Mouse (Mus musculus): ENCODE data around the gene Arf1.

The Arf1 gene

DNA sequence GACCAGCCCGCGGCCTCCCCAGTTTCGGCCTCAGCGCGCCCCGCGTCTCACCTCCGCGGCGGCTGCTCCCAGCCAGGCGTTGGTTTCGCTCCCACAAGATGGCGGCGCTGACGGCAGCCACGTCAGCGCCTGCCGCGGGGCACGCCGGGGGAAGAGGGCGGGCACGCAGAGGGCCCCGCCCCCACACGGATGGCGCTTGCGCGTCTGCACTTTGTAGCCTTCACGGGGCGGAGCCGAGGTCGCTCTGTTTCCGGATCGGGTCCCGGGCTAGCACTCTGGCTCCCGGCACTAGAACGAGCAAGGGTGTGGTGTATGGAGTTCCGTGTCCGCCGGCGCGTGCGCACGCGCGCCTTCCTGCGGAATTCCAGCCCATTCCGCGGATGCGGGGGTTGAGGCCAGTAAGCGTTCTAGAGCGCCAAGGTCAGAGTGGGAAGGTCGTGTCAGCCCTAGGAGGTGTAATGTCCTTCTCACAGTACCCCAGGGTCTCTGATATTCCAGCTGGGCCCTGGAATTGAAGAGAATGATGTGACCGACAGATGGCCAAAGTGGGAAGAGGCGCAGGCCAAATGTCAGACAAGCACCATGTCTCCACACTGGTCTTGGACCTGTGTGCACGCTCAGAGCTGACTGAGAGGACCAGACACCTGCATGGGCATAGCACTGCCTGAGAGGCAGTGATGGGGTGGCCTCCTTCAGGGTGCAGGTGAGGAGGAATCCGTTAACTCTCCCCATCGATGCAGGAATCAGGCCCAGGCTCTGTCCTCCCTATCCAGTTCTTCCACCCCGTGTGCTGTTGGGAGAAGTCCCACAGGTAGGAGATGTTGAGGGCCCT, at the start of gene Arf1:
Gene Arf1, minus strand, starts transcription at position 149 of the 832 bp plus-strand sequence.
- peak; percentile 81 for DNase-seq (ENCODE audit: low spot score)

DNA sequence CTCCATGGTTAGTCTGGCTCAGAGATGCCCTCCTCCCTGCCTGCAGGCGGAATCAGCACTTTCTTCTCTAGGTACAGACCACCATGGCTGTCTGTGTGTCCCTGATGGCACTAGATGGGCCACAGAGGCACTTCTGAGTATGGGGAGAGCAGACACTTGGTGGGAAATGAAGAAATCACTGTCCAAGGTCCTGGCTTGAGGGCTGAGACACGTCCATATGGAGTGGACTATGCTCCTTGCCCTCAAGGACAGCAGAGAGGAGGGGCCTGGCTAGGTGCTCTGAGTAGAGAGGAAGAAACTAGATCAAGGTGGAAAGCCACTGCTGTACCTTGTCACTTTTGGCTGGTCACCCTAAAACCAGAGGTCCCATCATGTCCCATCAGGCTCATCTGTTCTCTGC, 48.8 kb upstream of the Arf1 start:
- DNase-seq (ENCODE audit: low spot score) = no peak

DNA sequence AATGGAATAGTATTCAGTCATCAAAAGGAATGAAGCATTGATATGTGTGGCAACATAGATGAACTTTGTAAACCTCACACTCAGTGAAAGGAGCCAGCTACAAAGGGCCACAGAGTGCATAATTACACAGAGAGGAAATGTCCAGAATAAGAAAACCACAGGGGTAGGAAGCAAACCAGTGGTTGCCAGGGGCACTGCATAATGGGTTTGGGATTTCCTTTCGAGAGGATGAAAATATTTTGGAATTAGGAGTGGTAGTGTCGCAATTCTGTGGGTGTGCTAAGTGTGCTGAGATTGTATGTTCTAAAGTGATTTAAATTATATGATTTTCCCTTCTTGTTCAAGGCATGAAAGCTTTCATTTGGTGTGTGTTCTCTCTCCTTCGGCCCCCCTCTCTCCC, 46.1 kb upstream of the Arf1 start:
- no peak for DNase-seq (ENCODE audit: low spot score)

GRCm38 (mm10) chr11:59266727-59267126, 38.7 kb upstream of the Arf1 start:
- no peak for DNase-seq (ENCODE audit: low spot score)

GRCm38 (mm10) chr11:59265154-59265813, 37.2 kb upstream of the Arf1 start:
- DNase-seq (ENCODE audit: low spot score) = no peak

DNA sequence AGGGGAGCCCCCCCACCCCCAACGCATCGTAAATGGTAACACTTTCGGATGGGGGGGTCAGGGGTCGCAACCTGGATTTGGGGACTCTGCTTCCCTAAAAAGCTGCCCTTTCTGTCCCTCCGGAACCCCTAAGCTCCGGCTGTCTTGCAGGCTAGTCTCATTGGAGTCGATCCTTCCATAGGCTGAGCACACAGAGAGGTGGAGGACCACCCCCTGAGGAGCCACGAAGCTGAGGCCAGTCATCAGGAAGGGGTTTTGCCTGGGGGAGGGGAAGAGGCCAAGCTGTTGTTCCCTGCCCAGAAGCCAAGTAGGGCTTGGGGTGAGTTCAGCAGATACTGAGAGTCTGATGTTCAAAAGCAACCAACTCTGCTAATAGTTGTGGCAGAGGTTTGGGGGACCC, 36.5 kb upstream of the Arf1 start:
- no peak for DNase-seq (ENCODE audit: low spot score)

DNA sequence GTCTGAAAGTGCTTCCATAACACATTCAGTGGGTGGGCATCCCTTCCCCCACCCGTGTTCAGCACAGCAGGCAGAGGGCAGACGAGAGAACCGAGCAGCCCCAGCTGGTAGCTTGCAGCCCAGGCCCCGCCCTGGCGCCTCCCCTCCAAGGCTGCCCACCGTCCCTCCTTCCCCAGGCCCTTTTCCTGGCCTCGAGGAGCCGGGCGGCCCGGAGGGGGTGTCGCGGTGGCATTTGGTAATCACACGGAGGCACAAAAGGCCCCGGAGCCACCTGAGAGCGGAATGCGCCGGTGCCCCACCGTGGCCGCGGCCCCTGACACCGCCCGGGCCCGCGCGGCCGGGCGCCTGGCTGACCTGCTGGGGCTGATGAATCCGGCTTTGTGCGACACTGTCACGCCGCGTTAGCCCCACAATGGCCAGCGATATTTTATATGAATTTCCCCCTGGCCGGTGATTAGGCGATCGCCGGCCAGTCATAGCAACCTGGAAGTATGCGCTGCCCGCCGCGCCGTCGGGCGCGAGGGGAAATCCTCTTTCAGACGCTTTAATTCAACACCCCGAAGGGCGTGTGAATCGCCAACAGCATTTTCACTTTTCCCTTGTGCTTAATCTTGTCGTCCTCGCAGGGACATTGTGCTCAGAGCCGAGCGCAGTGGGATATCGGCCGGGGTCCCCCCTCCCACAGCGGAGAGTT, 35.9 kb upstream of the Arf1 start:
- no peak for DNase-seq (ENCODE audit: low spot score)

DNA sequence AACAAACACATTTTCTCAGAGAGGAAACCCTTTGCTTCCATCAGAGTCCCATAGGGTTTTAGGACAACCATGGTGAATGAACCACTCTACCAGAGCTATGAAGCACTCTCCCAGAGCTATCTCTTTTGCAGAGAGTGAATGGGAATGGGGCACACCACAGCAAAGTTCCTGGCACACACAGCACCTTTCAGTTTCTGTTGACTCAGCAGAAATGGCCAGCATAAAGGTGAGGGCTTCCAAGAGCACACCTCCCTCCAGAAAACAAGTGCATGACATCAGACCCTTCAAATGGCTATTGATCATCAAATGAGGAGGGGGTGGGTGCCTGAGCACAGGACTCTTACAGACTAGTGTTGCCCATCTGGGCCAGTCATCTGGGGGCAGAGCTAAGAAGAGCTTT, 34.2 kb upstream of the Arf1 start:
- no peak for DNase-seq (ENCODE audit: low spot score)

GRCm38 (mm10) chr11:59260706-59261493, 32.8 kb upstream of the Arf1 start:
- no peak for DNase-seq (ENCODE audit: low spot score)

- no peak for DNase-seq (ENCODE audit: low spot score)
Measured at GRCm38 (mm10) chr11:59259647-59260046, 31.6 kb upstream of the Arf1 start.

DNA sequence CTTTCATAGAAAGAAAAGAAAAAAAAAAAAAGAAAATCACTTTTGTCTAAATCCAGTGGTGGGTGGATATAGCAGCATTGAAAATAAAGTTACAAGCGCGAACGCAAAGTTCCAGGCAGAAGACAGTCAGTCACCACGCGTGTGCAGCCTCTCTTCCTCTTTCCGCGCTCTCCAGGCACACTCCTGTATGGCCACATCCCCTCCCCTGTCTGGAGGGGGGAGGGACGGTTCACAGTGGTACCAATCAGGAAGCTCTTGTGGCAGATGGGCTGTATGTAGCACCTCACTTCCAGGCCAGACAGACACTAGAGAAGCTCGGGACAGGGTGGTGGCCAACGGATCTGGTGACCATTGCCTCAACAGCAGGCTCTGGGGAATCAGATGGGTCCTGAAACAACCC, 20.0 kb upstream of the Arf1 start:
- no peak for DNase-seq (ENCODE audit: low spot score)

GRCm38 (mm10) chr11:59243856-59244255, 15.8 kb upstream of the Arf1 start:
- no peak for DNase-seq (ENCODE audit: low spot score)

DNA sequence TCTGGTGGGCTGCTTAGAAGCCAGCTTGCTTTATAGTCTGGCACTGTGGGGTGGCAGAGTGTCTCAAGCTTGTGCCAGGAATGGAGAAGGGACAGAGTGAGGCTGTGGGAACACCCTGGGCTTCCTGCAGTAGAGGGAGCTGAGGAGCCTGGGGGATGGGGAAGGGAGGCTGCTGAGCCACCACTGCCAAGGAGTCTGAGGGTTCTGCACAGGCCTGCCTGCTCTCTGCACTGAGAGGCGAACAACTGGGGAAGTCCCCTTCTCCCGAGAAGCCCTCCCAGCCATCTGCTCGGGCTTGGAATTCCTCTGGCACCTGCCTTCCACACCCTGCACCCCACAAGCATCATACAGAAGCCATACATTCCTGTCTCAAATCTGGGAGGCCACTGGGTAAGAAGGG, 13.8 kb upstream of the Arf1 start:
- DNase-seq (ENCODE audit: low spot score) = no peak

GRCm38 (mm10) chr11:59239796-59240195, 11.7 kb upstream of the Arf1 start:
- DNase-seq (ENCODE audit: low spot score) = no peak

- no peak for DNase-seq (ENCODE audit: low spot score)
Measured at GRCm38 (mm10) chr11:59239428-59239785, 11.3 kb upstream of the Arf1 start.

- DNase-seq (ENCODE audit: low spot score) = no peak
Measured at GRCm38 (mm10) chr11:59238525-59239427, 10.7 kb upstream of the Arf1 start.

GRCm38 (mm10) chr11:59232797-59233196, 4.7 kb upstream of the Arf1 start:
- no peak for DNase-seq (ENCODE audit: low spot score)

- DNase-seq (ENCODE audit: low spot score) = no peak
Measured at GRCm38 (mm10) chr11:59230144-59230760, 2.2 kb upstream of the Arf1 start.

DNA sequence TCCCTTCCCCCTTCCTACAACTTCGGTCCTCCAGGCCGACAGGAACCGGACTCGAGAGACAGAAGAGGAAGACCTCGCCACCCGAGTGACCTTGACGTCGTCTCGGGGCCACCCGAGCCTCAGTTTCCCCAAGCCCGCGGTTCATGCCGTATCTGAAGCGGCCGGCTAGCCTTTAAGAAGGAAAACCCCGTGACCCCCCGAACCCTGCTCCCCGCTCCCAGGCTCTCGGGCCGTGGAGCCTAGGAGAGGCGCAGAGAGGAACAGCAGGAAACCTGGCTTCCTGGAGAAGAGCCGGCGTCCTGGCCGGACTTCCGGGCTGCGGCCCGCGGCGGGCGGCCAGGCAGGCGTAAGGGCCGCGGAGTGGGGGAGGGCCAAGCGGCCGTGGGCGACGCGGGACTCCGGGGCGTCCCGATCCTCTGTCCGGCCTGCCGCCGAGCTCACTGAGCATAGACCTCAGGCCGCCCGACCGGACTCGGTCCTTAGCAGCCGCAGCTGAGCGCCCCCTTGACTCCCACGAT, 407 bp downstream of the Arf1 start:
- no peak for DNase-seq (ENCODE audit: low spot score)

DNA sequence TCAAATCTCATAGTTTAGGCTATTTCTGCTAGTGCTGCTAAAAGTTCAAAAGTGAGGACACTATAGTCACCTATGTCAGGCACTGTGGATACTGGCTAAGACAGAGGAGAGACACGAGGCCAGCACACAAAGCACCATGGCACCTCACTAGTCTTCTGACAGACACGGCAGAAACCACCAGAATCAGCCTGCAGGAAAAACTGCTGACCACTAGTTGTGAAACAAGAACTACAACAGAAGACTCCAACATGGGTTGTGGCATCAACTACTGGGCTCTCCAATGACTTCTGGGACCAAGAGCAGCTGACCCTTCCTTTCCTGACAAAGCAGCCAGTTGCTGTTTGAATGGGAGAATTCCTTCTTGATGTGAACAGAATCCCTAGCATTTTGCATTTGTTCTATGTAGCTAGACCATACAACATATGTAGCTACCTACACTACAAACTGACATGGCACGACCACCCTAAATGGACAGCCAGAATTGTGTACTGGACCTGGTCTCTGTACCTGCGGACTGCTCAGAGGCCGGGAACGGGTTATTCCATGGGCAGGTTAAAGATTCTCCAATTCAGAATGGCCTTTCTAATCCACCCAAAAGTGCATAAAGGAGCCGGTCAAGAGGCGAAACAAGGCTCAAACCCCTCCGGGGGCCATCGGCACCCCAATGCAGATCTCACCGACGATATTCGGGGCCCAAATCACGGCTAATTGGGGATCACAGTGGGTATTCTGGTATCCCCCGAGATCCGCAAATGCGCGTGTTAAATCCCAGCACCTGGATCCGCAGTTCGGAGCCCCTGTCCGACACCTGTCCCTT, 1.1 kb downstream of the Arf1 start:
- no peak for DNase-seq (ENCODE audit: low spot score)

All from layer of hippocampus, adult 9-10 months (tissue).